21 mouse cellular contexts compared by ENCODE assay signal in the genomic region with DNA sequence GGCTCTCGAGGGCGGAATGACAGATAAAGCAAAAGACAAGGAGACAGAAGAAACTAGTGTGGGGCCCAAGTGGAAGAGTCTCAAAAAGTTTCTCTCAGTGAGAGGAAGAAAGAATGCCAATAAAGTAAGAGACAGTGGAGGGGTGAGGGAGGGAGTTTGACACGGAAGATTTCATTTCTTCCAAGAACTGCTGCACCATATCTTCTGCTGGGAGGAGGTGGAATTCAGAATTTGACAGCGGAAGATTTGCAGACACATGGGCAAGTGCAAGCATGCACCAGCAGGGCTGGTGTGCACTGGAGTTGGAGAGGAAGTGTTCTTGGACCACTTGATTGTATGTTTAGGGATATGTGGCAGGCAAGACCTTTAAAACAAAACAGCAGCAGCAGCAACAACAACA.
DNase-seq lines count a peak whose midpoint lies in the region; ATAC-seq and TF ChIP-seq lines count a peak whose summit lies in the region.
"Had no signal": no experiment of that assay in that cellular context is flagged by ENCODE, and none has a peak within 500 bp of the region (broad histone marks: within the 10 kb centered on the region; RNA-seq: fewer than 3 reads in every experiment).

No protein-coding gene starts in this region.

- peak overlapping the region; percentile 63; the same call in 1 of the 2 replicates for H3K27ac ChIP-seq in forebrain, embryonic 15.5 days (replicated peaks)
- no peak overlapping the region for H3K27ac ChIP-seq in forebrain, embryonic 14.5 days (ENCODE audit: low read depth, low read length)
- H3K27ac ChIP-seq in heart, embryonic 14.5 days (replicated peaks in 1 of 2; ENCODE audit: control insufficient read depth in 1 of 2, insufficient read depth in 1 of 2, low read depth in 2 of 2, low read length in 2 of 2): peak overlapping the region; percentile 58 to 68
- H3K27ac ChIP-seq in olfactory bulb, adult 2 months (ENCODE audit: insufficient read depth, low read depth, low read length): peak overlapping the region; percentile 23; the same call in 1 of the 2 replicates
- H3K27ac ChIP-seq: hindbrain, embryonic 15.5 days; limb, embryonic 12.5 days; macrophage had no signal

- no peaks in the 10 kb centered on the region for H3K36me3 ChIP-seq in forebrain, embryonic 15.5 days
- H3K36me3 ChIP-seq in forebrain, embryonic 14.5 days (ENCODE audit: control insufficient read depth, insufficient read depth, low read length): no peaks in the 10 kb centered on the region
- H3K36me3 ChIP-seq in heart, embryonic 14.5 days (ENCODE audit: control insufficient read depth, insufficient read depth, low read length): no peaks in the 10 kb centered on the region
- H3K36me3 ChIP-seq: hindbrain, embryonic 15.5 days; limb, embryonic 12.5 days had no signal

- no peak for DNase-seq in forebrain, embryonic 14.5 days (ENCODE audit: low spot score)
- no peak for DNase-seq in heart, adult 9 months (ENCODE audit: low spot score in 2 of 2)
- DNase-seq in brain, adult 2 months (ENCODE audit: low read depth, low spot score): peak; percentile 37
- no peak for DNase-seq in spleen, postnatal 10 days (ENCODE audit: low spot score in 2 of 2)
- DNase-seq: adrenal gland, postnatal 14 days; gastrocnemius, postnatal 36 days; kidney, adult 8-10 months; layer of hippocampus, postnatal 36 days; liver, postnatal 0 days; right cerebral cortex, adult 18-20 months had no signal

- no peak overlapping the region for H3K9ac ChIP-seq in forebrain, embryonic 15.5 days (replicated peaks)
- no peak overlapping the region for H3K9ac ChIP-seq in forebrain, embryonic 14.5 days (ENCODE audit: low read length)
- no peak overlapping the region for H3K9ac ChIP-seq in heart, embryonic 14.5 days (ENCODE audit: low read length)
- H3K9ac ChIP-seq: hindbrain, embryonic 15.5 days; limb, embryonic 12.5 days; liver, postnatal 0 days had no signal

- H3K9me3 ChIP-seq in forebrain, embryonic 15.5 days: no peaks in the 10 kb centered on the region
- H3K9me3 ChIP-seq in forebrain, embryonic 14.5 days (replicated peaks; ENCODE audit: control insufficient read depth, low read length): no peaks in the 10 kb centered on the region
- no peaks in the 10 kb centered on the region for H3K9me3 ChIP-seq in heart, embryonic 14.5 days (ENCODE audit: control insufficient read depth, low read length)
- H3K9me3 ChIP-seq: hindbrain, embryonic 15.5 days; limb, embryonic 12.5 days had no signal

- no peak overlapping the region for H3K4me2 ChIP-seq in forebrain, embryonic 15.5 days (replicated peaks)
- H3K4me2 ChIP-seq in forebrain, embryonic 14.5 days (ENCODE audit: low read length): no peak overlapping the region
- peak overlapping the region; percentile 3; the same call in 1 of the 2 replicates for H3K4me2 ChIP-seq in heart, embryonic 14.5 days (ENCODE audit: low read length)
- H3K4me2 ChIP-seq: hindbrain, embryonic 15.5 days; limb, embryonic 12.5 days; liver, embryonic 11.5 days had no signal

- H3K27me3 ChIP-seq in forebrain, embryonic 15.5 days: no peaks in the 10 kb centered on the region
- H3K27me3 ChIP-seq in forebrain, embryonic 14.5 days (replicated peaks; ENCODE audit: control insufficient read depth, insufficient read depth, low read length): no peaks in the 10 kb centered on the region
- H3K27me3 ChIP-seq in heart, embryonic 14.5 days (ENCODE audit: control insufficient read depth, insufficient read depth, low read length): no peaks in the 10 kb centered on the region
- H3K27me3 ChIP-seq: hindbrain, embryonic 15.5 days; limb, embryonic 12.5 days had no signal

- no peak for TF ChIP-seq CTCF in olfactory bulb, adult 2 months (IDR thresholded peaks at IDR 0.05; ENCODE audit: insufficient read depth, low read depth, low read length)

- 86% methylated on average over 4 of the region's 4 CpGs for WGBS in forebrain, embryonic 15.5 days
- WGBS in forebrain, embryonic 14.5 days: 93% methylated on average over 4 of the region's 4 CpGs
- WGBS in heart, embryonic 14.5 days: 40% methylated on average over 4 of the region's 4 CpGs
- 75% methylated on average over 4 of the region's 4 CpGs for WGBS in olfactory bulb, adult 2 months

- TF ChIP-seq POLR2A in olfactory bulb, adult 2 months (IDR thresholded peaks at IDR 0.05; ENCODE audit: insufficient read depth, low read depth, low read length): no peak

- H3K4me1 ChIP-seq in forebrain, embryonic 15.5 days: peaks cover 61% of the 10 kb centered on the region
- peaks cover 33% of the 10 kb centered on the region for H3K4me1 ChIP-seq in forebrain, embryonic 14.5 days (ENCODE audit: control insufficient read depth, insufficient read depth, low read length)
- peaks cover 28 to 37% of the 10 kb centered on the region in 2 experiments for H3K4me1 ChIP-seq in heart, embryonic 14.5 days (ENCODE audit: control insufficient read depth in 2 of 2, insufficient read depth in 2 of 2, low read length in 2 of 2)
- H3K4me1 ChIP-seq in olfactory bulb, adult 2 months (ENCODE audit: control insufficient read depth, insufficient read depth, low read length): peaks cover 26% of the 10 kb centered on the region

- no peak overlapping the region for H3K4me3 ChIP-seq in forebrain, embryonic 15.5 days
- H3K4me3 ChIP-seq in forebrain, embryonic 14.5 days (ENCODE audit: low read depth, low read length): no peak overlapping the region
- no peak overlapping the region for H3K4me3 ChIP-seq in heart, embryonic 14.5 days (ENCODE audit: control insufficient read depth in 1 of 2, insufficient read depth in 1 of 2, low read depth in 1 of 2, low read length in 2 of 2)
- no peak overlapping the region for H3K4me3 ChIP-seq in olfactory bulb, adult 2 months (ENCODE audit: insufficient read depth, low read depth, low read length)
- H3K4me3 ChIP-seq: erythroblast, embryonic 14.5 days; hindbrain, embryonic 15.5 days; limb, embryonic 12.5 days; myocyte had no signal

- ATAC-seq in forebrain, embryonic 15.5 days (replicated peaks): no peak
- no peak for ATAC-seq in forebrain, embryonic 14.5 days
- no peak for ATAC-seq in heart, embryonic 14.5 days (ENCODE audit: insufficient number of reproducible peaks, insufficient read depth, low FRiP score, low read depth)
- ATAC-seq: CD4-positive, CD25-positive, alpha-beta regulatory T cell, adult 4 months; liver, postnatal 0 days; lung, postnatal 0 days had no signal
